Mouse (Mus musculus) forebrain, embryonic 14.5 days (tissue): Measurements from ENCODE around the gene Slc35c2. TPM values are rescaled to one million over a fixed set of nuclear protein-coding genes. Genes with fewer than 3 reads are reported as not detected.

ENCODE experiments used
- ATAC-seq: fragments of 200-750 bp; cut with Nextera tagmentation; 2 replicates; pipeline ENCODE4 v1.8.0; 2017; ENCODE audit warnings: mild to moderate bottlenecking, moderate library complexity
- DNase-seq: peaks from one replicate; pipeline ENCODE4 v3.0.0-alpha.2; 2015; ENCODE audit warnings: low spot score
- H3K27ac ChIP-seq: fragments of 300-500 bp; sonication (generic); 2 replicates; pipeline ENCODE4 v1.5.1; 2014; ENCODE audit warnings: low read depth, mild to moderate bottlenecking, control low read depth, low read length, moderate library complexity
- H3K27me3 ChIP-seq: fragments of 300-500 bp; sonication (generic); replicated peaks from 2 replicates; pipeline ENCODE4 v1.6.1; 2014; ENCODE audit warnings: low read length, control low read depth, mixed read lengths; ENCODE audit not compliant: control insufficient read depth, insufficient read depth
- H3K36me3 ChIP-seq: fragments of 300-500 bp; sonication (generic); 2 replicates; pipeline ENCODE4 v1.6.1; 2014; ENCODE audit warnings: low read length, control low read depth; ENCODE audit not compliant: control insufficient read depth, insufficient read depth
- H3K4me1 ChIP-seq: fragments of 300-500 bp; sonication (generic); 2 replicates; pipeline ENCODE4 v1.6.1; 2014; ENCODE audit warnings: antibody characterized with exemption, low read length, control low read depth; ENCODE audit not compliant: control insufficient read depth, insufficient read depth
- H3K4me2 ChIP-seq: fragments of 300-500 bp; sonication (generic); 2 replicates; pipeline ENCODE4 v1.6.1; 2014; ENCODE audit warnings: mild to moderate bottlenecking, control low read depth, low read length
- H3K4me3 ChIP-seq: fragments of 300-500 bp; sonication (generic); 2 replicates; pipeline ENCODE4 v1.5.1; 2014; ENCODE audit warnings: low read depth, low read length, control low read depth
- H3K9ac ChIP-seq: fragments of 300-500 bp; sonication (generic); 2 replicates; pipeline ENCODE4 v1.6.1; 2014; ENCODE audit warnings: mild to moderate bottlenecking, low read length, control low read depth, moderate library complexity
- H3K9me3 ChIP-seq: fragments of 300-500 bp; sonication (generic); replicated peaks from 2 replicates; pipeline ENCODE4 v1.6.1; 2016; ENCODE audit warnings: low read length, control low read depth, mixed read lengths; ENCODE audit not compliant: control insufficient read depth
- WGBS: fragments of 180-500 bp; shearing (Covaris S2); extraction: QIAGEN DNeasy Blood & Tissue Kit; methylation state at CpG from one replicate; pipeline ENCODE4 v1.1.7; 2014; 5-methylcytosine and 5-hydroxymethylcytosine counted together
- polyA plus RNA-seq: library from polyadenylated mRNA; unstranded; fragments of >200 nt; fragmentation: Nextera tagmentation; extraction: Ambion mirVana; gene quantifications from 2 replicates; pipeline ENCODE4 v1.2.1, GENCODE M21; 2014

Slc35c2 gene
- polyA plus RNA-seq, 1 experiment from 2014 or later: 54.7 TPM

- Histone ChIP-seq H3K27me3 (peaks cover 24% of the 10 kb centered on the region), H3K4me1 (peaks cover 7% of the 10 kb centered on the region; the same call in 1 of the 2 replicates), H3K36me3 (no peaks in the 10 kb centered on the region), H3K9ac (peak overlapping the region; percentile 76), H3K9me3 (no peaks in the 10 kb centered on the region), H3K27ac (peak overlapping the region; percentile 77; the same call in 1 of the 2 replicates), H3K4me3 (peak overlapping the region; percentile 62), H3K4me2 (peak overlapping the region; percentile 98)
- peak; percentile 55 for DNase-seq
- 1% methylated on average over 65 of the region's 82 CpGs for WGBS
- peak; percentile 18 for ATAC-seq
Measured at GRCm38 (mm10) chr2:165233491-165234290, 54.0 kb downstream of the Slc35c2 start.

- no peaks in the 10 kb centered on the region for H3K36me3 ChIP-seq
- peaks cover 13% of the 10 kb centered on the region for H3K27me3 ChIP-seq
- 80% methylated on average over 11 of the region's 11 CpGs for WGBS
Measured at GRCm38 (mm10) chr2:165229050-165229449, 58.6 kb downstream of the Slc35c2 start.

More at GRCm38 (mm10) chr2:165229050-165229449, 58.6 kb downstream of the Slc35c2 start:
- H3K4me1 ChIP-seq: peaks cover 7% of the 10 kb centered on the region; the same call in 1 of the 2 replicates
- DNase-seq (no peak), ATAC-seq (no peak)
- H3K4me2 ChIP-seq: no peak overlapping the region
- H3K27ac ChIP-seq: no peak overlapping the region
- no peak overlapping the region for H3K4me3 ChIP-seq
- no peaks in the 10 kb centered on the region for H3K9me3 ChIP-seq
- no peak overlapping the region for H3K9ac ChIP-seq

Other genes with a start within 250 kb of the Slc35c2 start
- 7.4 and 8.2 TPM in 2 replicates for gene Cd40, start 232.2 kb downstream of the Slc35c2 start, polyA plus RNA-seq
- not detected in 2 replicates for gene 1700025C18Rik, start 197.1 kb downstream of the Slc35c2 start, polyA plus RNA-seq
- gene Cdh22, start 53.0 kb downstream of the Slc35c2 start, polyA plus RNA-seq: 4.8 and 4.9 TPM in 2 replicates
- 95.5 and 101 TPM in 2 replicates for gene Elmo2, start 38.6 kb upstream of the Slc35c2 start, polyA plus RNA-seq
- gene Zfp663, start 80.9 kb upstream of the Slc35c2 start, polyA plus RNA-seq: 8.1 and 9.1 TPM in 2 replicates
- gene Zfp334, start 100.4 kb upstream of the Slc35c2 start, polyA plus RNA-seq: 13.6 and 13.9 TPM in 2 replicates
- not detected in 2 replicates for gene Ocstamp, start 112.5 kb upstream of the Slc35c2 start, polyA plus RNA-seq
- 5.8 and 8.6 TPM in 2 replicates for gene Slc13a3, start 185.4 kb upstream of the Slc35c2 start, polyA plus RNA-seq
- gene Trp53rka, start 205.5 kb upstream of the Slc35c2 start, polyA plus RNA-seq: 37.0 and 45.0 TPM in 2 replicates
- 1.2 and 1.8 TPM in 2 replicates for gene Slc2a10, start 215.9 kb upstream of the Slc35c2 start, polyA plus RNA-seq